Mouse (Mus musculus) limb, embryonic 12.5 days (tissue): ENCODE measurements at regions not wholly inside any gene's neighbourhood (a gene's known extent, or its start where the extent isn't known, plus 50 kb on each side); places are given as distances from the start of the nearest gene placed in this dataset.

ENCODE experiments used
- ATAC-seq: fragments of 200-750 bp; cut with Nextera tagmentation; 2 replicates; pipeline ENCODE4 v1.8.0; 2017; ENCODE audit warnings: low read depth, moderate TSS enrichment; ENCODE audit not compliant: insufficient number of reproducible peaks, insufficient read depth, low FRiP score, low TSS enrichment
- H3K27ac ChIP-seq: fragments of 300-500 bp; sonication (generic); 2 replicates; pipeline ENCODE4 v1.5.1; 2016; ENCODE audit warnings: mild to moderate bottlenecking, moderate library complexity
- H3K27me3 ChIP-seq: fragments of 300-500 bp; sonication (generic); 2 replicates; pipeline ENCODE4 v1.6.1; 2016; ENCODE audit warnings: mild to moderate bottlenecking, moderate library complexity
- H3K36me3 ChIP-seq: fragments of 300-500 bp; sonication (generic); 2 replicates; pipeline ENCODE4 v1.6.1; 2016; ENCODE audit warnings: mild to moderate bottlenecking, moderate library complexity
- H3K4me1 ChIP-seq: fragments of 300-500 bp; sonication (generic); replicated peaks from 2 replicates; pipeline ENCODE4 v1.6.1; 2016
- H3K4me2 ChIP-seq: fragments of 300-500 bp; sonication (generic); 2 replicates; pipeline ENCODE4 v1.6.1; 2016; ENCODE audit warnings: mild to moderate bottlenecking, moderate library complexity
- H3K4me3 ChIP-seq: fragments of 300-500 bp; sonication (generic); replicated peaks from 2 replicates; pipeline ENCODE4 v1.5.1; 2016; ENCODE audit warnings: mild to moderate bottlenecking
- H3K9ac ChIP-seq: fragments of 300-500 bp; sonication (generic); replicated peaks from 2 replicates; pipeline ENCODE4 v1.6.1; 2016; ENCODE audit warnings: mild to moderate bottlenecking, moderate library complexity
- H3K9me3 ChIP-seq: fragments of 300-500 bp; sonication (generic); 2 replicates; pipeline ENCODE4 v1.6.1; 2016; ENCODE audit warnings: mild to moderate bottlenecking, moderate library complexity
- WGBS: fragments of 180-500 bp; shearing (Covaris S2); methylation state at CpG from one replicate; pipeline ENCODE4 v1.1.7; 2016; 5-methylcytosine and 5-hydroxymethylcytosine counted together

DNA sequence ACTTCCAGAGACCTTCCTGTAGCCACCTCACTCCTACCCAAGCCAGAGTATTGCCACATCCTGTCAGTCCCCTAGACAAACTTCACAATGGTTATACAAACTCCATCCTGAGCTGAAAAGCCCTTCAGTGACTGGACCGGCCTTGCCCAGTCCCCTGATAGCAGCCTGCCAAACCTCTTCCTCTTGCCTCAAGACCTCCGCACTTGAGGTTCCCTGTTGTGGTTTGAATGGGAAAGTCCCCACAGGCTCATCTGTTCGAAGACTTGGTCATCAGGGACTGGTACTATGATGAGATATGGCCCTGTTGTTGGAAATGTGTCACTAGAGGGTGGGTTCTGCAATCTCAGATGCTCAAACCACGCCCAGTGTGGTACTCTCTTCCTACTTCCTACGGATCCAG lies 65.4 kb downstream of the Irf2bpl start:
- Histone ChIP-seq H3K4me3 (no peak overlapping the region), H3K9ac (no peak overlapping the region), H3K36me3 (no peaks in the 10 kb centered on the region), H3K27me3 (no peaks in the 10 kb centered on the region), H3K9me3 (no peaks in the 10 kb centered on the region), H3K4me1 (peaks cover 45% of the 10 kb centered on the region), H3K4me2 (no peak overlapping the region), H3K27ac (no peak overlapping the region)
- WGBS, result 86% methylated on average over 5 of the region's 5 CpGs
- no peak for ATAC-seq

DNA sequence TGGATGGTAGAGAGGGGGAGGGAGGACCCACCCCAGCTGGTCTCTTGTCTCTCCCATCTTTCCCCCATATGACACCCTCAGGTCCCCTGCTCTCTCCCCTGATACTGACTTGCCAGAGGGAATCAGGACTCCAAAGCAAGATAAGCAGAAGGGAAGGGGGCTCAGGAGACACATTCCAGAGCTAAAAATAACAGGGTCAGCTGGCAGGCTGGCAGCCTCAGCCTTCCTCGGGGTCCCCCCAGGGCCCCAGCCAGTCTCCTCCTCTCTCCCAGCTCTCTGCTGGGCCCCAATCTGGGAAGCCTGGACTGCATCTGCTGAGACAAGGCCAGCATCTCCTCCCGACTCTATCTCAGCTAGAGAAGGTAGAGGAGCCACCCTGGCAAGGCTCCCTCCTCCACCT lies 66.4 kb downstream of the Irf2bpl start:
- WGBS, result 24% methylated on average over 2 of the region's 2 CpGs
- no peaks in the 10 kb centered on the region for H3K27me3 ChIP-seq
- H3K4me2 ChIP-seq, result no peak overlapping the region
- H3K4me3 ChIP-seq, result no peak overlapping the region
- no peaks in the 10 kb centered on the region for H3K36me3 ChIP-seq
- H3K9ac ChIP-seq, result no peak overlapping the region
- ATAC-seq, result no peak
- H3K9me3 ChIP-seq, result no peaks in the 10 kb centered on the region
- H3K27ac ChIP-seq, result no peak overlapping the region
- peaks cover 36% of the 10 kb centered on the region for H3K4me1 ChIP-seq

- peak overlapping the region; percentile 90 for H3K27ac ChIP-seq
- 39% methylated on average over 11 of the region's 11 CpGs for WGBS
- H3K9ac ChIP-seq, result no peak overlapping the region
- H3K4me1 ChIP-seq, result peaks cover 33% of the 10 kb centered on the region
- H3K4me2 ChIP-seq, result peak overlapping the region; percentile 18; the same call in 1 of the 2 replicates
- ATAC-seq, result no peak; the same call in 1 of the 2 replicates
- no peaks in the 10 kb centered on the region for H3K9me3 ChIP-seq
- no peak overlapping the region for H3K4me3 ChIP-seq
- no peaks in the 10 kb centered on the region for H3K36me3 ChIP-seq
- H3K27me3 ChIP-seq, result no peaks in the 10 kb centered on the region
These were observed 67.6 kb downstream of the Irf2bpl start for GRCm38 (mm10) chr12:86816702-86817610.

GRCm38 (mm10) chr12:86816171-86816701 lies 68.4 kb downstream of the Irf2bpl start:
- Histone ChIP-seq H3K9me3 (no peaks in the 10 kb centered on the region), H3K4me1 (peaks cover 38% of the 10 kb centered on the region), H3K27ac (peak overlapping the region; percentile 90), H3K27me3 (no peaks in the 10 kb centered on the region), H3K36me3 (no peaks in the 10 kb centered on the region), H3K9ac (no peak overlapping the region), H3K4me2 (peak overlapping the region; percentile 18), H3K4me3 (no peak overlapping the region)
- WGBS, result 0% methylated on average over 6 of the region's 6 CpGs
- ATAC-seq, result peak; percentile 78

DNA sequence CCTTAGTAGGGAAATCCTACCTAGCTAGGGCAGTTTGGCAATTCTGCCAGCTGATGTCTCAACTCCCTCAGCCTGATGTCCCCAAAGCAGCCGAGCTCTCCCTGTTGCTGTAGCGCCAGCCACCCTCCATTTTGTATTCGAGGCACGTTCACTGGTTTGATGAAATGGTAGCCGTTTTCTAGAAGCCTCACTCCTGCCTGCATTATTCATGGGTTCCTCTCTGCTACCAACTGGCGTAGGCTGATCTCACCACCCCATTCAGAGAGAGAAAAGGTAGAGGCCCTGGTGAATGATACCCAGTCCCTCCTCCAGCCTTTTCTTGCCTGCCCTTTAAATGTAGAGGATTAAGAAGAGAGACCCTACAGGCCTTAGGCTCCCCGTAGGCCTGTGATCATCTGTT lies 69.9 kb downstream of the Irf2bpl start:
- peaks cover 48% of the 10 kb centered on the region for H3K4me1 ChIP-seq

More for the DNA sequence above, 69.9 kb downstream of the Irf2bpl start:
- no peak overlapping the region for H3K4me3 ChIP-seq
- H3K9me3 ChIP-seq, result no peaks in the 10 kb centered on the region
- H3K4me2 ChIP-seq, result no peak overlapping the region
- no peaks in the 10 kb centered on the region for H3K36me3 ChIP-seq
- no peak overlapping the region for H3K27ac ChIP-seq
- WGBS, result 89% methylated on average over 7 of the region's 7 CpGs
- no peak for ATAC-seq
- H3K27me3 ChIP-seq, result no peaks in the 10 kb centered on the region
- H3K9ac ChIP-seq, result no peak overlapping the region
